Mouse (Mus musculus): ENCODE results near the gene Pou2f1. TPM values are rescaled to one million over a fixed set of nuclear protein-coding genes. Genes with fewer than 3 reads are reported as not detected.

Gene Pou2f1
- polyA plus RNA-seq, 1 experiment from 2014 or later: 4.9 TPM

DNA sequence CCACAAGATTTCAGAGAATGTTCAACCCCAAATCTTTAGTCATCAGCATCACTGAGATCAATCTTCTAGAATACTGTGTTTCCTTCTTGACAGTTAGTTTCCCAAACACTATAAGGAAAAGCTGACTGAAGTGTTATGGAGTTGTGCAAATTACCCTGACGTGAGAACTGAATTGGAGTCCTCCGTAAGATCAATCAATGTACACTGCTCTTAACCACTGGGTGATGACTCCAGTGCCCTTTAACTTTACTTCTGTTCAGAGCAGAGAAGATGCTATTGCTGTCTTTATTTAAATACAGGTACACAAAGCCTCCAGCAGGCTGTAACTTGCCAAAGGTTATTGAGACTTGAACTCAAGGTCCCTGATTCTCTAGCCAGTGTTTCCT lies 88.1 kb downstream of the Pou2f1 start:
- 89% methylated on average over 2 of the region's 2 CpGs for WGBS (ENCODE audit: insufficient replicate concordance)
- Histone ChIP-seq H3K9me3 (replicated peaks; ENCODE audit: control insufficient read depth, low read length) (no peaks in the 10 kb centered on the region), H3K9ac (ENCODE audit: low read depth, low read length) (no peak overlapping the region), H3K4me2 (ENCODE audit: low read depth, low read length) (no peak overlapping the region), H3K27me3 (ENCODE audit: control insufficient read depth, insufficient read depth, low read depth, low read length) (no peaks in the 10 kb centered on the region), H3K4me3 (ENCODE audit: low read depth, low read length) (no peak overlapping the region), H3K36me3 (ENCODE audit: control insufficient read depth, insufficient read depth) (peaks cover 5% of the 10 kb centered on the region; the same call in 1 of the 2 replicates), H3K4me1 (ENCODE audit: control insufficient read depth, low read depth, low read length) (no peaks in the 10 kb centered on the region), H3K27ac (ENCODE audit: low read length) (no peak overlapping the region)
- ATAC-seq (ENCODE audit: low read depth): no peak

GRCm38 (mm10) chr1:165913720-165914415 lies 88.6 kb downstream of the Pou2f1 start:
- Histone ChIP-seq H3K4me2 (ENCODE audit: low read depth, low read length) (no peak overlapping the region), H3K9ac (ENCODE audit: low read depth, low read length) (no peak overlapping the region), H3K4me1 (ENCODE audit: control insufficient read depth, low read depth, low read length) (no peaks in the 10 kb centered on the region), H3K9me3 (replicated peaks; ENCODE audit: control insufficient read depth, low read length) (no peaks in the 10 kb centered on the region), H3K36me3 (ENCODE audit: control insufficient read depth, insufficient read depth) (peaks cover 5% of the 10 kb centered on the region; the same call in 1 of the 2 replicates), H3K27ac (ENCODE audit: low read length) (no peak overlapping the region), H3K4me3 (ENCODE audit: low read depth, low read length) (no peak overlapping the region), H3K27me3 (ENCODE audit: control insufficient read depth, insufficient read depth, low read depth, low read length) (no peaks in the 10 kb centered on the region)
- ATAC-seq (ENCODE audit: low read depth): no peak
- 65% methylated on average over 2 of the region's 2 CpGs for WGBS (ENCODE audit: insufficient replicate concordance)

GRCm38 (mm10) chr1:165909471-165909870 lies 93.0 kb downstream of the Pou2f1 start:
- Histone ChIP-seq H3K27ac (ENCODE audit: low read length) (no peak overlapping the region), H3K27me3 (ENCODE audit: control insufficient read depth, insufficient read depth, low read depth, low read length) (no peaks in the 10 kb centered on the region), H3K4me3 (ENCODE audit: low read depth, low read length) (no peak overlapping the region), H3K9ac (ENCODE audit: low read depth, low read length) (no peak overlapping the region), H3K36me3 (ENCODE audit: control insufficient read depth, insufficient read depth) (no peaks in the 10 kb centered on the region; the same call in none of the 2 replicates), H3K9me3 (replicated peaks; ENCODE audit: control insufficient read depth, low read length) (no peaks in the 10 kb centered on the region), H3K4me1 (ENCODE audit: control insufficient read depth, low read depth, low read length) (no peaks in the 10 kb centered on the region; the same call in 1 of the 2 replicates), H3K4me2 (ENCODE audit: low read depth, low read length) (no peak overlapping the region)
- no peak for ATAC-seq (ENCODE audit: low read depth)
- WGBS (ENCODE audit: insufficient replicate concordance): 79% methylated on average over 3 of the region's 3 CpGs

GRCm38 (mm10) chr1:165908806-165909205 lies 93.7 kb downstream of the Pou2f1 start:
- Histone ChIP-seq H3K4me2 (ENCODE audit: low read depth, low read length) (no peak overlapping the region), H3K27ac (ENCODE audit: low read length) (no peak overlapping the region)
- 65% methylated on average over 3 of the region's 3 CpGs for WGBS (ENCODE audit: insufficient replicate concordance)

DNA sequence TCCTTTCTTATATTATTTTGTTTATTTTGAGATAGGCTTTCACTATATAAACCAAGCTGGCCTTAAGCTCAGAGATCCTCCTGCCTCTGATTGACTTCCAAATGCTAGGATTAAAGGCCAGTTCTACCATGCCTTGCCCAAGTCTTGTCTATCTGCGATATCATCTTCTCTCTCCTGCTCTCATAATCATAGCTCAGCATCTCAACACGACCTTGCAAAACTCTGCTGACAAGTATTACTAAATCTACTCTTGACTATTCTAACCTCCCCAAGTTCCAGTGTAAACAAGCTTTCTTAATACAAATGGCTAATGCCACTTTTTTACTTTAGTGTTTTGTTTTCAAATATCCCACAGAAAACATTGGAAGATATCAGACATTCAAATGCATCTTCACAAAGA lies 94.3 kb downstream of the Pou2f1 start:
- no peak overlapping the region for H3K27ac ChIP-seq (ENCODE audit: low read length)
- ATAC-seq (ENCODE audit: low read depth): no peak
- no peaks in the 10 kb centered on the region; the same call in 1 of the 2 replicates for H3K4me1 ChIP-seq (ENCODE audit: control insufficient read depth, low read depth, low read length)
- H3K36me3 ChIP-seq (ENCODE audit: control insufficient read depth, insufficient read depth): no peaks in the 10 kb centered on the region; the same call in none of the 2 replicates
- 74% methylated on average over 2 of the region's 2 CpGs for WGBS (ENCODE audit: insufficient replicate concordance)
- H3K4me3 ChIP-seq (ENCODE audit: low read depth, low read length): no peak overlapping the region
- no peak overlapping the region for H3K9ac ChIP-seq (ENCODE audit: low read depth, low read length)
- no peaks in the 10 kb centered on the region for H3K9me3 ChIP-seq (replicated peaks; ENCODE audit: control insufficient read depth, low read length)
- H3K27me3 ChIP-seq (ENCODE audit: control insufficient read depth, insufficient read depth, low read depth, low read length): no peaks in the 10 kb centered on the region
- no peak overlapping the region for H3K4me2 ChIP-seq (ENCODE audit: low read depth, low read length)

More at GRCm38 (mm10) chr1:165908806-165909205, 93.7 kb downstream of the Pou2f1 start:
- no peak overlapping the region for H3K4me3 ChIP-seq (ENCODE audit: low read depth, low read length)
- H3K36me3 ChIP-seq (ENCODE audit: control insufficient read depth, insufficient read depth): no peaks in the 10 kb centered on the region; the same call in none of the 2 replicates
- ATAC-seq (ENCODE audit: low read depth): no peak
- no peaks in the 10 kb centered on the region for H3K9me3 ChIP-seq (replicated peaks; ENCODE audit: control insufficient read depth, low read length)
- no peak overlapping the region for H3K9ac ChIP-seq (ENCODE audit: low read depth, low read length)
- H3K27me3 ChIP-seq (ENCODE audit: control insufficient read depth, insufficient read depth, low read depth, low read length): no peaks in the 10 kb centered on the region
- H3K4me1 ChIP-seq (ENCODE audit: control insufficient read depth, low read depth, low read length): no peaks in the 10 kb centered on the region; the same call in 1 of the 2 replicates

GRCm38 (mm10) chr1:165903596-165903995 lies 98.9 kb downstream of the Pou2f1 start:
- no peaks in the 10 kb centered on the region for H3K27me3 ChIP-seq (ENCODE audit: control insufficient read depth, insufficient read depth, low read depth, low read length)
- no peaks in the 10 kb centered on the region for H3K9me3 ChIP-seq (replicated peaks; ENCODE audit: control insufficient read depth, low read length)
- no peaks in the 10 kb centered on the region for H3K4me1 ChIP-seq (ENCODE audit: control insufficient read depth, low read depth, low read length)
- no peak overlapping the region for H3K9ac ChIP-seq (ENCODE audit: low read depth, low read length)
- peaks cover 5% of the 10 kb centered on the region for H3K36me3 ChIP-seq (ENCODE audit: control insufficient read depth, insufficient read depth)
- H3K27ac ChIP-seq (ENCODE audit: low read length): no peak overlapping the region
- no peak overlapping the region for H3K4me2 ChIP-seq (ENCODE audit: low read depth, low read length)
- H3K4me3 ChIP-seq (ENCODE audit: low read depth, low read length): no peak overlapping the region
- no peak for ATAC-seq (ENCODE audit: low read depth)
- WGBS (ENCODE audit: insufficient replicate concordance): 70% methylated on average over 1 of the region's 1 CpGs

- no peaks in the 10 kb centered on the region for H3K27me3 ChIP-seq (ENCODE audit: control insufficient read depth, insufficient read depth, low read depth, low read length)
- H3K36me3 ChIP-seq (ENCODE audit: control insufficient read depth, insufficient read depth): peaks cover 10% of the 10 kb centered on the region
- H3K9ac ChIP-seq (ENCODE audit: low read depth, low read length): no peak overlapping the region
- 75% methylated on average over 2 of the region's 2 CpGs for WGBS (ENCODE audit: insufficient replicate concordance)
- H3K4me2 ChIP-seq (ENCODE audit: low read depth, low read length): no peak overlapping the region
- ATAC-seq (ENCODE audit: low read depth): no peak
- no peak overlapping the region for H3K27ac ChIP-seq (ENCODE audit: low read length)
- no peaks in the 10 kb centered on the region for H3K9me3 ChIP-seq (replicated peaks; ENCODE audit: control insufficient read depth, low read length)
- no peaks in the 10 kb centered on the region for H3K4me1 ChIP-seq (ENCODE audit: control insufficient read depth, low read depth, low read length)
- H3K4me3 ChIP-seq (ENCODE audit: low read depth, low read length): no peak overlapping the region
These were observed 110.8 kb downstream of the Pou2f1 start for GRCm38 (mm10) chr1:165891686-165892085.

DNA sequence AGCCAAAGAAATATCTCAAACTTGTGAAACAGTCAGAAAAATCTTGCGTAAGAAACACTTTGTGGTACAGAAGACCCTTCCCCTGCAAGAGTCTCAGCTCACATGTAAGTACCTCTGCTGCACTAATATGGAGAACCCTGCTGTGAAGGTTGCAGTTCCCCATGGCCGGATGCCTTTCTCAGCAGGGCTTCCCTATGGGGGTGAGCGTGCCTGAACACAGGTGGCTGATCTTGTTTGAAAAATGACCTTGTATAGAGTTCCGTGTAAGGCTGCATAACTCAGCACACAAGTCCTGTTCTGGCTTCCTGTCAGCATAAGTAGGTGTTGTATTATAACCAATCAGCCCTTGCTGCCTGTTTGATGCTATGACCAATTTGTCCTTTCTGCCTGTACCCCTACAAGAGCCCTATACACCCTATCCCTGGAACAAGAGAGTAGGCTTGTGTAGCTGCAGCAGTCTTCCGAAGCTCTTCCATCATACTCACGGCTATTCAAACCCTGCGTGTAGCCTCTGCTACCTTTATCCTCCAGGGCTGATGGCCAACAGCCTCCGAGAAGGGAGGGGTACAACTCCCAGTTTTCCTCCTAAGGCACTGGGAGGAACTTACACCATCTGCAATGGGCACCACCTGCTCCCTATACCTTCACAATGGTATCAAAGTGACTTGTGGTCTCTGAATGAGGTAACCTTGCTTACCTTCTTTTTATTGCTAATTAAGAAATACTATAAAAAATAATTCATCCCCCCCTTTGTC lies 120.2 kb downstream of the Pou2f1 start:
- 84% methylated on average over 8 of the region's 8 CpGs for WGBS (ENCODE audit: insufficient replicate concordance)

DNA sequence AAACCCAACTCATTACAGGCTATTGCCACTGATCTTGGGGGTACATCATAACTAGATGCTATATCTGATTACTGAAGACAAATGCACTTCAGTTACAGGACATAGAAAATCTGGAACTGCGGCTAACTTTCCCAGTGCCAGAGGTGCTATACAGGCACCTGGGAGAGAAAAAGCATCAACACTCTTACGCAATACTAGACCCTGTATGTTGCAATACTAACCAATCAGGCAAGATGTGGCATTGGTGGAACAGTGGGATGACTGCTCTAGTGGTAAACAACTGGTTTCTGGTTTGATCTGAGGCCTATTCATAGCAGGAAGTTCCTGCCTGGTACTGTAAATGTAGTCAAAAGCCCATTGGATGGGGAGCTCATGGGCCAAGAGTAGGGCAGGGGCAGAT lies 123.7 kb downstream of the Pou2f1 start:
- no peak overlapping the region for H3K27ac ChIP-seq (ENCODE audit: low read length)
- no peaks in the 10 kb centered on the region for H3K4me1 ChIP-seq (ENCODE audit: control insufficient read depth, low read depth, low read length)
- no peak overlapping the region for H3K4me3 ChIP-seq (ENCODE audit: low read depth, low read length)
- H3K4me2 ChIP-seq (ENCODE audit: low read depth, low read length): no peak overlapping the region
- no peak for ATAC-seq (ENCODE audit: low read depth)
- H3K36me3 ChIP-seq (ENCODE audit: control insufficient read depth, insufficient read depth): peaks cover 6% of the 10 kb centered on the region
- no peak overlapping the region for H3K9ac ChIP-seq (ENCODE audit: low read depth, low read length)
- H3K9me3 ChIP-seq (replicated peaks; ENCODE audit: control insufficient read depth, low read length): no peaks in the 10 kb centered on the region
- WGBS (ENCODE audit: insufficient replicate concordance): 91% methylated on average over 2 of the region's 2 CpGs
- no peaks in the 10 kb centered on the region for H3K27me3 ChIP-seq (ENCODE audit: control insufficient read depth, insufficient read depth, low read depth, low read length)

More for the DNA sequence above, 120.2 kb downstream of the Pou2f1 start:
- Histone ChIP-seq H3K4me1 (ENCODE audit: control insufficient read depth, low read depth, low read length) (no peaks in the 10 kb centered on the region), H3K9me3 (replicated peaks; ENCODE audit: control insufficient read depth, low read length) (no peaks in the 10 kb centered on the region), H3K4me2 (ENCODE audit: low read depth, low read length) (no peak overlapping the region), H3K9ac (ENCODE audit: low read depth, low read length) (no peak overlapping the region), H3K4me3 (ENCODE audit: low read depth, low read length) (no peak overlapping the region), H3K27me3 (ENCODE audit: control insufficient read depth, insufficient read depth, low read depth, low read length) (no peaks in the 10 kb centered on the region), H3K27ac (ENCODE audit: low read length) (no peak overlapping the region), H3K36me3 (ENCODE audit: control insufficient read depth, insufficient read depth) (peaks cover 6% of the 10 kb centered on the region)
- no peak for ATAC-seq (ENCODE audit: low read depth)
